Mouse (Mus musculus): ENCODE measurements around the gene Gpatch1. TPM values are rescaled to one million over a fixed set of nuclear protein-coding genes. Genes with fewer than 3 reads are reported as not detected.
A peak's percentile ranks its signal among the peaks of the same experiment; 100 is the strongest.

The Gpatch1 gene
- polyA plus RNA-seq, 1 experiment from 2014 or later = 20.8 TPM

GRCm38 (mm10) chr7:35234361-35235245, 83.6 kb downstream of the Gpatch1 start:
- H3K36me3 ChIP-seq (ENCODE audit: control insufficient read depth, insufficient read depth, low read length) = no peaks in the 10 kb centered on the region
- peak overlapping the region; percentile 59 for H3K4me3 ChIP-seq (ENCODE audit: low read depth, low read length)
- peak overlapping the region; percentile 57 for H3K4me2 ChIP-seq (ENCODE audit: low read length)
- H3K27ac ChIP-seq (ENCODE audit: low read length) = peak overlapping the region; percentile 90
- peaks cover 9% of the 10 kb centered on the region for H3K4me1 ChIP-seq (ENCODE audit: control insufficient read depth, insufficient read depth, low read length)
- ATAC-seq = peak; percentile 95
- H3K27me3 ChIP-seq (ENCODE audit: control insufficient read depth, insufficient read depth, low read depth, low read length) = no peaks in the 10 kb centered on the region
- under 1% methylated on average over 45 of the region's 45 CpGs for WGBS
- H3K9ac ChIP-seq (ENCODE audit: low read depth, low read length) = peak overlapping the region; percentile 63
- no peaks in the 10 kb centered on the region for H3K9me3 ChIP-seq (replicated peaks; ENCODE audit: control insufficient read depth, low read length, poor library complexity, severe bottlenecking)

GRCm38 (mm10) chr7:35233861-35234260, 84.4 kb downstream of the Gpatch1 start:
- Histone ChIP-seq H3K27ac (ENCODE audit: low read length) (peak overlapping the region; percentile 90), H3K9ac (ENCODE audit: low read depth, low read length) (peak overlapping the region; percentile 60), H3K4me2 (ENCODE audit: low read length) (peak overlapping the region; percentile 57), H3K9me3 (replicated peaks; ENCODE audit: control insufficient read depth, low read length, poor library complexity, severe bottlenecking) (no peaks in the 10 kb centered on the region), H3K27me3 (ENCODE audit: control insufficient read depth, insufficient read depth, low read depth, low read length) (no peaks in the 10 kb centered on the region), H3K36me3 (ENCODE audit: control insufficient read depth, insufficient read depth, low read length) (no peaks in the 10 kb centered on the region), H3K4me3 (ENCODE audit: low read depth, low read length) (peak overlapping the region; percentile 47), H3K4me1 (ENCODE audit: control insufficient read depth, insufficient read depth, low read length) (peaks cover 9% of the 10 kb centered on the region)
- 37% methylated on average over 12 of the region's 12 CpGs for WGBS
- no peak for ATAC-seq

- WGBS = 30% methylated on average over 13 of the region's 13 CpGs
- ATAC-seq = no peak
- Histone ChIP-seq H3K9ac (ENCODE audit: low read depth, low read length) (no peak overlapping the region), H3K9me3 (replicated peaks; ENCODE audit: control insufficient read depth, low read length, poor library complexity, severe bottlenecking) (no peaks in the 10 kb centered on the region), H3K4me2 (ENCODE audit: low read length) (no peak overlapping the region), H3K27ac (ENCODE audit: low read length) (no peak overlapping the region), H3K4me3 (ENCODE audit: low read depth, low read length) (no peak overlapping the region), H3K27me3 (ENCODE audit: control insufficient read depth, insufficient read depth, low read depth, low read length) (no peaks in the 10 kb centered on the region), H3K4me1 (ENCODE audit: control insufficient read depth, insufficient read depth, low read length) (peaks cover 9% of the 10 kb centered on the region), H3K36me3 (ENCODE audit: control insufficient read depth, insufficient read depth, low read length) (no peaks in the 10 kb centered on the region)
Measured at GRCm38 (mm10) chr7:35232796-35233455, 85.3 kb downstream of the Gpatch1 start.

DNA sequence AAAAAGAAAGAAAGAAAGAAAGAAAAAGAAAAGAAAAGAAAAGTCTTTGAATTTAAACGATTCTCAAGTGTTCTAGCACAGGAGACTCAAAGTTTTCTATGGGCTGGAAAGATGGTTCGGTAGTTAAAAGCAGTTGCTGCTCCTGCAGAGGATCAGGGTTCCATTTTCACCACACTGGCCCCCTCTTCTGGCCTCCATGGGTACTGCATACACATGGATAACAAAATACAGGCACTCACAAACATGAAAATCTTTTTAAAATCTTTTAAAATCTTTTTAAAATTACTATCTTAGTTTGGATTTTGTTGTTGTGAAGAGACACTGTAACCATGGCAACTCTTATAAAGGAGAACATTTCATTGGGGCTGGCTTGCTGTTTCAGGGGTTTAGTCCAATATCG, 87.9 kb downstream of the Gpatch1 start:
- H3K27me3 ChIP-seq (ENCODE audit: control insufficient read depth, insufficient read depth, low read depth, low read length) = no peaks in the 10 kb centered on the region
- H3K4me2 ChIP-seq (ENCODE audit: low read length) = no peak overlapping the region
- no peak for ATAC-seq
- 0 out of 2 replicates have a peak, but pooled peaks cover 4% of the 10 kb centered on the region for H3K4me1 ChIP-seq (ENCODE audit: control insufficient read depth, insufficient read depth, low read length)
- no peak overlapping the region for H3K9ac ChIP-seq (ENCODE audit: low read depth, low read length)
- no peaks in the 10 kb centered on the region for H3K36me3 ChIP-seq (ENCODE audit: control insufficient read depth, insufficient read depth, low read length)
- H3K4me3 ChIP-seq (ENCODE audit: low read depth, low read length) = no peak overlapping the region
- H3K27ac ChIP-seq (ENCODE audit: low read length) = no peak overlapping the region
- no peaks in the 10 kb centered on the region for H3K9me3 ChIP-seq (replicated peaks; ENCODE audit: control insufficient read depth, low read length, poor library complexity, severe bottlenecking)
- 73% methylated on average over 3 of the region's 3 CpGs for WGBS

Other genes with a start within 250 kb of the Gpatch1 start
- 0.33 and 0.51 TPM in 2 replicates for gene Cebpa, start 199.1 kb downstream of the Gpatch1 start, polyA plus RNA-seq (2015; fragmentation: Nextera tagmentation; extraction: Ambion mirVana)
- gene Slc7a10, start 132.1 kb downstream of the Gpatch1 start, polyA plus RNA-seq (2015; fragmentation: Nextera tagmentation; extraction: Ambion mirVana) = 9.8 and 21.0 TPM in 2 replicates
- 23.9 and 25.6 TPM in 2 replicates for gene Lrp3, start 102.9 kb downstream of the Gpatch1 start, polyA plus RNA-seq (2015; fragmentation: Nextera tagmentation; extraction: Ambion mirVana)
- 1.3 and 2.1 TPM in 2 replicates for gene Rhpn2, start 15.7 kb upstream of the Gpatch1 start, polyA plus RNA-seq (2015; fragmentation: Nextera tagmentation; extraction: Ambion mirVana)
- gene Faap24, start 78.4 kb upstream of the Gpatch1 start, polyA plus RNA-seq (2015; fragmentation: Nextera tagmentation; extraction: Ambion mirVana) = 17.7 and 19.4 TPM in 2 replicates
- 34.7 and 36.4 TPM in 2 replicates for gene Cep89, start 78.6 kb upstream of the Gpatch1 start, polyA plus RNA-seq (2015; fragmentation: Nextera tagmentation; extraction: Ambion mirVana)
- gene Slc7a9, start 130.4 kb upstream of the Gpatch1 start, polyA plus RNA-seq (2015; fragmentation: Nextera tagmentation; extraction: Ambion mirVana) = not detected in 2 replicates
- gene Tdrd12, start 219.3 kb upstream of the Gpatch1 start, polyA plus RNA-seq (2015; fragmentation: Nextera tagmentation; extraction: Ambion mirVana) = 0.37 and 0.63 TPM in 2 replicates
- 93.0 and 102 TPM in 2 replicates for gene Nudt19, start 237.9 kb upstream of the Gpatch1 start, polyA plus RNA-seq (2015; fragmentation: Nextera tagmentation; extraction: Ambion mirVana)

Measured in midbrain, embryonic 16.5 days (tissue).